Mouse (Mus musculus): ENCODE results near the gene Phf21a. TPM values are rescaled to one million over a fixed set of nuclear protein-coding genes. Genes with fewer than 3 reads are reported as not detected.

Gene Phf21a
- polyA plus RNA-seq, 1 experiment from 2014 or later, result 25.5 TPM

- H3K9me3 ChIP-seq (replicated peaks; ENCODE audit: control insufficient read depth, low read length), result no peaks in the 10 kb centered on the region
- no peak overlapping the region for H3K4me2 ChIP-seq
- no peak overlapping the region for H3K9ac ChIP-seq (ENCODE audit: low read depth, low read length)
- WGBS (ENCODE audit: insufficient replicate concordance), result 46% methylated on average over 2 of the region's 2 CpGs
- H3K4me1 ChIP-seq (ENCODE audit: control insufficient read depth, insufficient read depth, low read length), result peaks cover 11% of the 10 kb centered on the region
- H3K4me3 ChIP-seq (ENCODE audit: low read depth, low read length), result no peak overlapping the region
- no peak overlapping the region for H3K27ac ChIP-seq (ENCODE audit: low read depth, low read length)
- no peak for ATAC-seq (replicated peaks; ENCODE audit: insufficient number of reproducible peaks, low FRiP score, low TSS enrichment)
- no peaks in the 10 kb centered on the region for H3K27me3 ChIP-seq (ENCODE audit: control insufficient read depth, insufficient read depth, low read length)
- H3K36me3 ChIP-seq (ENCODE audit: control insufficient read depth, insufficient read depth, low read length), result no peaks in the 10 kb centered on the region
Measured at GRCm38 (mm10) chr2:92259924-92260323, 167.0 kb downstream of the Phf21a start.

- Histone ChIP-seq H3K27ac (ENCODE audit: low read depth, low read length) (no peak overlapping the region), H3K4me3 (ENCODE audit: low read depth, low read length) (no peak overlapping the region), H3K27me3 (ENCODE audit: control insufficient read depth, insufficient read depth, low read length) (no peaks in the 10 kb centered on the region), H3K9ac (ENCODE audit: low read depth, low read length) (no peak overlapping the region), H3K36me3 (ENCODE audit: control insufficient read depth, insufficient read depth, low read length) (no peaks in the 10 kb centered on the region), H3K9me3 (replicated peaks; ENCODE audit: control insufficient read depth, low read length) (no peaks in the 10 kb centered on the region), H3K4me2 (no peak overlapping the region), H3K4me1 (ENCODE audit: control insufficient read depth, insufficient read depth, low read length) (no peaks in the 10 kb centered on the region)
- WGBS (ENCODE audit: insufficient replicate concordance), result 78% methylated on average over 9 of the region's 9 CpGs
- ATAC-seq (replicated peaks; ENCODE audit: insufficient number of reproducible peaks, low FRiP score, low TSS enrichment), result no peak
Measured at GRCm38 (mm10) chr2:92266100-92266617, 173.2 kb downstream of the Phf21a start.

GRCm38 (mm10) chr2:92269227-92269626 is 176.3 kb downstream of the Phf21a start:
- Histone ChIP-seq H3K27ac (ENCODE audit: low read depth, low read length) (no peak overlapping the region), H3K4me2 (no peak overlapping the region), H3K9ac (ENCODE audit: low read depth, low read length) (no peak overlapping the region), H3K4me3 (ENCODE audit: low read depth, low read length) (no peak overlapping the region), H3K4me1 (ENCODE audit: control insufficient read depth, insufficient read depth, low read length) (no peaks in the 10 kb centered on the region), H3K9me3 (replicated peaks; ENCODE audit: control insufficient read depth, low read length) (no peaks in the 10 kb centered on the region), H3K27me3 (ENCODE audit: control insufficient read depth, insufficient read depth, low read length) (no peaks in the 10 kb centered on the region), H3K36me3 (ENCODE audit: control insufficient read depth, insufficient read depth, low read length) (no peaks in the 10 kb centered on the region)
- WGBS (ENCODE audit: insufficient replicate concordance), result 72% methylated on average over 5 of the region's 5 CpGs
- no peak for ATAC-seq (replicated peaks; ENCODE audit: insufficient number of reproducible peaks, low FRiP score, low TSS enrichment)

- no peak overlapping the region for H3K4me2 ChIP-seq
- H3K9ac ChIP-seq (ENCODE audit: low read depth, low read length), result no peak overlapping the region
- H3K9me3 ChIP-seq (replicated peaks; ENCODE audit: control insufficient read depth, low read length), result no peaks in the 10 kb centered on the region
- no peaks in the 10 kb centered on the region for H3K27me3 ChIP-seq (ENCODE audit: control insufficient read depth, insufficient read depth, low read length)
- no peak overlapping the region for H3K27ac ChIP-seq (ENCODE audit: low read depth, low read length)
- WGBS (ENCODE audit: insufficient replicate concordance), result 35% methylated on average over 2 of the region's 2 CpGs
- H3K36me3 ChIP-seq (ENCODE audit: control insufficient read depth, insufficient read depth, low read length), result no peaks in the 10 kb centered on the region
- H3K4me1 ChIP-seq (ENCODE audit: control insufficient read depth, insufficient read depth, low read length), result no peaks in the 10 kb centered on the region
- ATAC-seq (replicated peaks; ENCODE audit: insufficient number of reproducible peaks, low FRiP score, low TSS enrichment), result no peak
- no peak overlapping the region for H3K4me3 ChIP-seq (ENCODE audit: low read depth, low read length)
Measured at GRCm38 (mm10) chr2:92272510-92272909, 179.6 kb downstream of the Phf21a start.

GRCm38 (mm10) chr2:92273101-92273801 is 180.3 kb downstream of the Phf21a start:
- Histone ChIP-seq H3K27ac (ENCODE audit: low read depth, low read length) (no peak overlapping the region), H3K9ac (ENCODE audit: low read depth, low read length) (no peak overlapping the region), H3K9me3 (replicated peaks; ENCODE audit: control insufficient read depth, low read length) (no peaks in the 10 kb centered on the region), H3K27me3 (ENCODE audit: control insufficient read depth, insufficient read depth, low read length) (no peaks in the 10 kb centered on the region), H3K4me1 (ENCODE audit: control insufficient read depth, insufficient read depth, low read length) (no peaks in the 10 kb centered on the region), H3K36me3 (ENCODE audit: control insufficient read depth, insufficient read depth, low read length) (no peaks in the 10 kb centered on the region), H3K4me2 (no peak overlapping the region), H3K4me3 (ENCODE audit: low read depth, low read length) (no peak overlapping the region)
- WGBS (ENCODE audit: insufficient replicate concordance), result 82% methylated on average over 6 of the region's 6 CpGs
- ATAC-seq (replicated peaks; ENCODE audit: insufficient number of reproducible peaks, low FRiP score, low TSS enrichment), result no peak

- Histone ChIP-seq H3K36me3 (ENCODE audit: control insufficient read depth, insufficient read depth, low read length) (no peaks in the 10 kb centered on the region), H3K4me2 (no peak overlapping the region), H3K9ac (ENCODE audit: low read depth, low read length) (no peak overlapping the region), H3K9me3 (replicated peaks; ENCODE audit: control insufficient read depth, low read length) (no peaks in the 10 kb centered on the region), H3K27me3 (ENCODE audit: control insufficient read depth, insufficient read depth, low read length) (no peaks in the 10 kb centered on the region), H3K27ac (ENCODE audit: low read depth, low read length) (no peak overlapping the region), H3K4me3 (ENCODE audit: low read depth, low read length) (no peak overlapping the region), H3K4me1 (ENCODE audit: control insufficient read depth, insufficient read depth, low read length) (no peaks in the 10 kb centered on the region)
- 83% methylated on average over 4 of the region's 4 CpGs for WGBS (ENCODE audit: insufficient replicate concordance)
- no peak for ATAC-seq (replicated peaks; ENCODE audit: insufficient number of reproducible peaks, low FRiP score, low TSS enrichment)
Measured at GRCm38 (mm10) chr2:92273802-92274183, 180.9 kb downstream of the Phf21a start.

GRCm38 (mm10) chr2:92277787-92278186 is 184.9 kb downstream of the Phf21a start:
- 74% methylated on average over 3 of the region's 3 CpGs for WGBS (ENCODE audit: insufficient replicate concordance)
- Histone ChIP-seq H3K9me3 (replicated peaks; ENCODE audit: control insufficient read depth, low read length) (no peaks in the 10 kb centered on the region), H3K27me3 (ENCODE audit: control insufficient read depth, insufficient read depth, low read length) (no peaks in the 10 kb centered on the region), H3K36me3 (ENCODE audit: control insufficient read depth, insufficient read depth, low read length) (no peaks in the 10 kb centered on the region), H3K4me3 (ENCODE audit: low read depth, low read length) (no peak overlapping the region), H3K27ac (ENCODE audit: low read depth, low read length) (no peak overlapping the region), H3K9ac (ENCODE audit: low read depth, low read length) (no peak overlapping the region), H3K4me2 (no peak overlapping the region), H3K4me1 (ENCODE audit: control insufficient read depth, insufficient read depth, low read length) (no peaks in the 10 kb centered on the region)
- ATAC-seq (replicated peaks; ENCODE audit: insufficient number of reproducible peaks, low FRiP score, low TSS enrichment), result no peak

- WGBS (ENCODE audit: insufficient replicate concordance), result 79% methylated on average over 7 of the region's 7 CpGs
- no peak for ATAC-seq (replicated peaks; ENCODE audit: insufficient number of reproducible peaks, low FRiP score, low TSS enrichment)
- no peak overlapping the region for H3K27ac ChIP-seq (ENCODE audit: low read depth, low read length)
Measured at GRCm38 (mm10) chr2:92278663-92279062, 185.7 kb downstream of the Phf21a start.

GRCm38 (mm10) chr2:92279398-92279797 is 186.5 kb downstream of the Phf21a start:
- H3K4me1 ChIP-seq (ENCODE audit: control insufficient read depth, insufficient read depth, low read length), result no peaks in the 10 kb centered on the region
- no peak overlapping the region for H3K9ac ChIP-seq (ENCODE audit: low read depth, low read length)
- WGBS (ENCODE audit: insufficient replicate concordance), result 80% methylated on average over 6 of the region's 6 CpGs
- no peaks in the 10 kb centered on the region for H3K9me3 ChIP-seq (replicated peaks; ENCODE audit: control insufficient read depth, low read length)
- ATAC-seq (replicated peaks; ENCODE audit: insufficient number of reproducible peaks, low FRiP score, low TSS enrichment), result no peak
- H3K4me3 ChIP-seq (ENCODE audit: low read depth, low read length), result no peak overlapping the region
- no peaks in the 10 kb centered on the region for H3K36me3 ChIP-seq (ENCODE audit: control insufficient read depth, insufficient read depth, low read length)
- H3K27ac ChIP-seq (ENCODE audit: low read depth, low read length), result no peak overlapping the region
- H3K4me2 ChIP-seq, result no peak overlapping the region
- H3K27me3 ChIP-seq (ENCODE audit: control insufficient read depth, insufficient read depth, low read length), result no peaks in the 10 kb centered on the region

More at GRCm38 (mm10) chr2:92278663-92279062, 185.7 kb downstream of the Phf21a start:
- Histone ChIP-seq H3K4me3 (ENCODE audit: low read depth, low read length) (no peak overlapping the region), H3K36me3 (ENCODE audit: control insufficient read depth, insufficient read depth, low read length) (no peaks in the 10 kb centered on the region), H3K27me3 (ENCODE audit: control insufficient read depth, insufficient read depth, low read length) (no peaks in the 10 kb centered on the region), H3K9ac (ENCODE audit: low read depth, low read length) (no peak overlapping the region), H3K4me2 (no peak overlapping the region), H3K4me1 (ENCODE audit: control insufficient read depth, insufficient read depth, low read length) (no peaks in the 10 kb centered on the region), H3K9me3 (replicated peaks; ENCODE audit: control insufficient read depth, low read length) (no peaks in the 10 kb centered on the region)

Data from heart, embryonic 11.5 days (tissue).